Mouse (Mus musculus): Measurements from ENCODE around the gene Obsl1. TPM values are rescaled to one million over a fixed set of nuclear protein-coding genes. Genes with fewer than 3 reads are reported as not detected.

Obsl1 gene
- polyA plus RNA-seq, 1 experiment from 2014 or later = 22.6 TPM

DNA sequence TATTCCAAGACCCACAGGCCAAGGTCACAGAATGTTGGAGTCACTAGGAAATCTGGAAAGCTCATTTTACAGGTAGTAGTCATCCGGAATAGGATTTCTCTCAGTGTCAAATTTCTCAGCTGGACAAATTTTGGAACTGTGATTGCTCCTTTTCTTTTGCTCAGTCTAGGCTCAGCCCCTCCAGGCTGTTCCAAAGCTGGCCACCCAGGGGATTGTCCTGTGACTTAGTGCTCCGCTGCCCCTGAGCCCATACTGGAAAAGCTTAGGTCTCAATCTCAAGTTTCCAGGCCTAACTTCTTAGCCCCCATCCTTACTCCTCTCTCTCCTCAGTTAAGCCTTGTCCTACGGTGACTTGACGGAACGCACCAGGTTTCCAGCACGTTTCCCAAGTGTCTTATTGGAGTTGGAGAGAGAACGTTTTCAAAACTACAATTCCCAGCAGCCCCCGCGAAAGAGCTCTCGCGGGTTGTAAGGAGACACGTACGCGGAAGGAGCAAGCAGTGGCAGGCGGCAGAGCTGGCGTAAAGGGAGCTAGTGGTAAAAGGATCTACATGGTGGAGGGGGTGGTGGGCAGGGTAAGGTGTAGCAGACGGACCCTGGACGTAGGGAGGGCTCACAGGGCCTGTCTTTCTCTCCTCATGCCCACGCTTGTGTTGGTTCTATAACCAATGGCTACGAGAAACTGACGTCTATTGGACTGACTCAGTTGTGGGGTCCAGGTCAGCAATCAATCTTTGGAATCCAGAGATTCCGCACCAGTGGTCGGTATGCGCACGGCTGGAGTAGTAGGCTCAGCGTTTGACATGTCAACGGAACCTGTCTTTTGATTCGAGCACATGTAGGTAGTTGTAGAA, 70.5 kb downstream of the Obsl1 start, which contains the start of gene Gmppa:
TSS of gene Gmppa (plus strand) at position 456 of the 854 bp plus-strand sequence.
- WGBS = 6% methylated on average over 28 of the region's 28 CpGs
- ATAC-seq (ENCODE audit: low FRiP score) (peak; percentile 83), DNase-seq (ENCODE audit: low spot score) (peak; percentile 89)

More for the DNA sequence above, 70.5 kb downstream of the Obsl1 start, which contains the start of gene Gmppa:
- Histone ChIP-seq H3K27ac (peak within 1 kb of the TSS; percentile 79), H3K4me3 (replicated peaks; ENCODE audit: low read length) (peak within 1 kb of the TSS; percentile 60), H3K36me3 (replicated peaks; ENCODE audit: control insufficient read depth, insufficient read depth) (no peaks in the 10 kb centered on the region), H3K9me3 (ENCODE audit: control insufficient read depth, low read length) (no peaks in the 10 kb centered on the region), H3K9ac (peak within 1 kb of the TSS; percentile 78), H3K4me1 (replicated peaks; ENCODE audit: control insufficient read depth, insufficient read depth, low read length) (peaks cover 11% of the 10 kb centered on the region), H3K27me3 (ENCODE audit: control insufficient read depth, insufficient read depth, low read length) (no peaks in the 10 kb centered on the region), H3K4me2 (replicated peaks) (peak within 1 kb of the TSS; percentile 73)

Other genes with a start within 250 kb of the Obsl1 start
- gene Ptprn, start 241.9 kb downstream of the Obsl1 start, polyA plus RNA-seq (2014; fragmentation: Nextera tagmentation; extraction: Ambion mirVana) = 26.1 and 34.8 TPM in 2 replicates
- 232 and 253 TPM in 2 replicates for gene Resp18, start 228.0 kb downstream of the Obsl1 start, polyA plus RNA-seq (2014; fragmentation: Nextera tagmentation; extraction: Ambion mirVana)
- gene Dnpep, start 188.5 kb downstream of the Obsl1 start, polyA plus RNA-seq (2014; fragmentation: Nextera tagmentation; extraction: Ambion mirVana) = 132 and 141 TPM in 2 replicates
- 1.0 and 1.7 TPM in 2 replicates for gene Des, start 146.1 kb downstream of the Obsl1 start, polyA plus RNA-seq (2014; fragmentation: Nextera tagmentation; extraction: Ambion mirVana)
- 18.0 and 22.9 TPM in 2 replicates for gene Speg, start 131.2 kb downstream of the Obsl1 start, polyA plus RNA-seq (2014; fragmentation: Nextera tagmentation; extraction: Ambion mirVana)
- 53.1 and 65.0 TPM in 2 replicates for gene Gmppa, start 70.5 kb downstream of the Obsl1 start, polyA plus RNA-seq (2014; fragmentation: Nextera tagmentation; extraction: Ambion mirVana)
- 4.9 and 5.0 TPM in 2 replicates for gene Asic4, start 56.0 kb downstream of the Obsl1 start, polyA plus RNA-seq (2014; fragmentation: Nextera tagmentation; extraction: Ambion mirVana)
- gene Chpf, start 27.1 kb downstream of the Obsl1 start, polyA plus RNA-seq (2014; fragmentation: Nextera tagmentation; extraction: Ambion mirVana) = 49.2 and 55.0 TPM in 2 replicates
- 37.5 and 40.3 TPM in 2 replicates for gene Tmem198, start 26.9 kb downstream of the Obsl1 start, polyA plus RNA-seq (2014; fragmentation: Nextera tagmentation; extraction: Ambion mirVana)
- 9.7 and 9.9 TPM in 2 replicates for gene Inha, start 625 bp upstream of the Obsl1 start, polyA plus RNA-seq (2014; fragmentation: Nextera tagmentation; extraction: Ambion mirVana)
- gene Stk11ip, start 15.1 kb upstream of the Obsl1 start, polyA plus RNA-seq (2014; fragmentation: Nextera tagmentation; extraction: Ambion mirVana) = 14.0 and 17.9 TPM in 2 replicates
- 43.0 and 50.1 TPM in 2 replicates for gene Slc4a3, start 39.8 kb upstream of the Obsl1 start, polyA plus RNA-seq (2014; fragmentation: Nextera tagmentation; extraction: Ambion mirVana)